Mouse (Mus musculus) brain, embryonic 14.5 days (tissue): ENCODE measurements at regions not wholly inside any gene's neighbourhood (a gene's known extent, or its start where the extent isn't known, plus 50 kb on each side); places are given as distances from the start of the nearest gene placed in this dataset.

Source experiments
- CTCF ChIP-seq: fragments of 200-500 bp; IDR thresholded peaks from 2 replicates; pipeline ENCODE4 v1.5.1; 2012; ENCODE audit warnings: inconsistent platforms, mild to moderate bottlenecking, moderate library complexity, borderline replicate concordance; ENCODE audit not compliant: insufficient read depth, insufficient read length; ENCODE audit errors: extremely low read depth
- POLR2A ChIP-seq: fragments of 200-500 bp; IDR thresholded peaks from 2 replicates; pipeline ENCODE4 v1.6.1; 2012; ENCODE audit warnings: mild to moderate bottlenecking, inconsistent platforms, borderline replicate concordance; ENCODE audit not compliant: poor library complexity, insufficient read depth, insufficient read length, severe bottlenecking; ENCODE audit errors: extremely low read depth

DNA sequence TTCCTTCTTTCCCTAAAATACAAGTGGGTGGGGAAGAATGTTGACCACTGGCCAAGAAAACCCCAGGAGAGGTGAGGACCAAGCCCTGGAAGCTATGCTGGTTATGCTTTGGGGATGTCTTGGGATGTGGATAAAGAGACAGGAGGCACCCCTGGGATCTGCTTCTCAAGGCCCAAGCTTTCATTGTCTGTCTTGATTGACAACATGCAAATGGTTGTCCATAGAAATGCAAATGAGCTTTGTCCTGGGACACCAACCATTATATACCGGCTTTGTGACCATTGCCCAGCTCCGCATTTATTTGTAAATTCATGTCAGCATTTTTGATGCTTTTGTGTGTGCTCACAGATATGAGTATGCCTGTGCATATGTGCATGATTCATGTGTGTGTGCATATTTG, 174.9 kb downstream of the Bmp7 start:
- TF ChIP-seq CTCF (no peak), POLR2A (no peak)
